Mouse (Mus musculus) gastrocnemius, postnatal 4 days (tissue): ENCODE data around the gene Dirc2. TPM values are rescaled to one million over a fixed set of nuclear protein-coding genes. Genes with fewer than 3 reads are reported as not detected.
A peak's percentile ranks its signal among the peaks of the same experiment; 100 is the strongest.

Experiments used
- DNase-seq, 2 experiments: peaks; one replicate each; pipeline ENCODE4 v3.0.0; 2021 to 2022; ENCODE audit warnings: low spot score in 2 of 2, mixed read lengths in 2 of 2
- total RNA-seq, 2 experiments: library from RNA; stranded (reverse); gene quantifications; 2 replicates each; pipeline ENCODE4 v1.2.3; 2021

The Dirc2 gene
- total RNA-seq, 2 experiments from 2014 or later = 28.2 to 30.8 TPM

DNA sequence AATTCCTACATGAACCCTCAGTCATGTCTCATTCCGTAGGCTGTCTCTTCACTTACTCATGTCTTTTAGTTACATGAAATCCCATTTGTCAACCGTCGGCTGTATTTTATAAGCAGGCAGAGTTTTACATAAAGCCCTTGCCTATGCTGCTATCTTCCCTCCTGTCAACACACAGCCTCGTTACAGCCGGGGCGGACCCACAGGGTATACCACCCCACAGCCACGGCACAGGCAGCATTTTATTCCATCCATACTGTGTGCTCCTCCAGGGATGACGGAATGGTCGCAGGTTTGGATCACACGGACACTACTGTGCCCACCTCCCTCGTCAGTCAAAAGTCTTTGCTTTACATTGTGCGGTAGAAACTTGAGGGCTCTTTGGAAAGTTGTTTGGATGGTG, 28.8 kb downstream of the Dirc2 start:
- no peak for DNase-seq

DNA sequence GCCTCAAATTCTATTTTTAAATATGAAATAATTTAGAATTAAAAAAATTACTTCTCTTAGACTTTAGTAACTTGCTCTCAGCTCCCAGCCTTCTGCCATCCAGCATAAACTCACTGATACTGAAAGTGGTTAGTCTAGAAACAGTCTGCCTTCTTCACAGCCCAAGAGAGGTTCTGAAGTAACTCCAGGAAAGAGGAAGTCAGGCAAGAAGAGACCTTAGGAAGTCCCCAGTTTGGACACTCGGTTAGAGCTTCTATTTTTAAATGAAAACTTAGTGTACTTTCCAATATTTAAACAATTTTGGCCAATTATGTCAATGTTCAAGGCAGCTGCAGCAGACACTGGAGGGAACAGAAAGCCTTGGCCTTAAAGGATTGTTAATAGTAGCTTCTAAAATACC, 29.6 kb downstream of the Dirc2 start:
- no peak for DNase-seq

- DNase-seq = peak in 1 of 2 experiments; percentile 16
Measured at GRCm38 (mm10) chr16:35738096-35738767, 30.9 kb downstream of the Dirc2 start.

DNA sequence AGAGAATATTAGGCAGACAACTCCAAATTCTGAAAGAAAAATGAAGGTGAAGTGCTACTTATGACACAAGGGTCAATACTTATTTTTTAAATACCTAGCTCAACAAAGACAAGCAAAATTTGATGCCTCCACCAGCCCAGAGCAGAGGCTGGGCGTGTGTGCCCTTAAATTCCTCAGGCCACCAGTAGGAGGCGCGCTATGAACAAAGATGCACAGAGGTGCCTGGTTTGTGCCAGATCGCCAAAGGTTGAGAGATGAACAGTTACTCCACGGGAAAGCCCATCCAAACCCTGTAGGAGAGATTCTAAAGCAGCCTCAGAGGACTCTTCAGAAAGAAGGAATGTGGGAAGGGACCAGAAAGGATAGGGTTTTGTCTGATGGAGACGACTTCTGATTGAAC, 35.1 kb downstream of the Dirc2 start:
- peak; percentile 42 to 68 for DNase-seq

DNA sequence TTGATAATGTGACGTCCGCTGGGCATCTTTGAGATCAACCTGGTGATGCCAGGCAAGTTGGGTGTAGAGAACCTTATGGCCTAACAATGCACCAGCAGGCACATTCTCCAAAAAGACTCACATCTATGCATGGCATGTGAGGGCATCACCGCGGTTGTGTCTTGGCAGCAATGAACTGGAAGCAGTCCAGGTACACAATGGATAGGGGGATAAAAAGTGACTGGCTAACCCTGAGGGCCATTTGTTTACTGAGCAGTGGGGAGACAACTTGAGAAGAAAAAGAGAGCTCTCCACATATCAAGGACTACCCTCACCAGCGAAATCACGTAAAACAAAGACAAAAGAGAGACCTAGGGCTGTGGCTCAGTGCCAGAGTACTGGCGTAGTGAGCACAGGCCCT, 37.1 kb downstream of the Dirc2 start:
- no peak for DNase-seq

- DNase-seq = no peak
Measured at GRCm38 (mm10) chr16:35729151-35729738, 39.9 kb downstream of the Dirc2 start.

DNA sequence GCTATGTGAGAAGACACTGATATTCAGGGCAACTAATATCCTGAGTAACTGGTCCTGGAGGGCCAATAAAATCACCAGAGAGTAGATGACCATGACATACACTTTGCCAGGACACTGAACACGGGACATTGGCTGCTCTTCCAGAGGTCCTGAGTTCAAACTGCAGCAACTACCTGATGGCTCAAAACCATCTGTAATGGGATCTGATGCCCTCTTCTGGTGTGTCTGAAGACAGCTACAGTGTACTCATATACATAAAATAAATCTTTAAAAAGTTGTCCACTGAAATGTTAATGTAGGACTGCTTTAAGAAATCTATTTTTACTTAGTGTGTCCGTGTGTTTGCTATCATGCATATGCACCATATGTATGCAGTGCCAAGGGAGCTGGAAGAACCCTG, 42.6 kb downstream of the Dirc2 start:
- DNase-seq = no peak

DNA sequence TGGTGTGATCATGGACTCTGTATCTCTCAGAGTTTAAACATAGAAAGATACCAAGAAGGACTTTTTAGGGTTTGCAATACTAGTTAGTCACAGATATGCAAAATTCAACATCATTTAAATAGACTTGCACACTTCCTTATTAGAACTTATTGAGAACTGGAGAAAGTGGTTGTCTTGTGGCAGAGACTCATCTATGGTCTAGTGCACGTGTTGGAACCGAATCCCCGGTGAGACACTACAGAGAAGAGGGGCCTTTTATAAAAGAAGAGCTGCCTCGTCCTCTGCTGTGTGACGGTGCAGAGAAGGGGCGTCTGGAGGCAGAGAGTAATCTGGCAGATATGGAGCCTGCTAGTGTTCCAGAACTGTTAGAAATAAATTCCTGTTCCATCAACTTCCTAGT, 44.6 kb downstream of the Dirc2 start:
- no peak for DNase-seq

DNA sequence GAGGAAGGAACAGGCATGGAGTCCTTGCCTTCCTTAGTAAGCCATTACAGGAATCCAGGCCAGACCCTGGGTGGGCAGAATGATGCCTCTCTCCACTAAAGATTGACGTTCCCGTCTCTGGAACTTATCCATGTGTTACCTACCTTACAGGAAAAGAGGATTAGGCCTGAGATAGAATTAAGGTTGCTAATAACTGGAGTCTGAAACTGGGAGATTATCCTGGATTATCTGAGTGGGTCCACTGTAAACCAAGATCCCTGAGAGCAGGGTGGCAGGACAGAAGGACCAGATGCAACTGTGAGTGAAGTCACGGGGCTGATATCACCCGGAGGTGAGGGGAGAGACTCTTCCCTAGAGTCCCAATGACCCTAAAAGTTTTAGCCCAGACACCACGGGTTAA, 51.4 kb downstream of the Dirc2 start:
- no peak for DNase-seq

- no peak for DNase-seq
Measured at GRCm38 (mm10) chr16:35716257-35716656, 52.9 kb downstream of the Dirc2 start.

DNA sequence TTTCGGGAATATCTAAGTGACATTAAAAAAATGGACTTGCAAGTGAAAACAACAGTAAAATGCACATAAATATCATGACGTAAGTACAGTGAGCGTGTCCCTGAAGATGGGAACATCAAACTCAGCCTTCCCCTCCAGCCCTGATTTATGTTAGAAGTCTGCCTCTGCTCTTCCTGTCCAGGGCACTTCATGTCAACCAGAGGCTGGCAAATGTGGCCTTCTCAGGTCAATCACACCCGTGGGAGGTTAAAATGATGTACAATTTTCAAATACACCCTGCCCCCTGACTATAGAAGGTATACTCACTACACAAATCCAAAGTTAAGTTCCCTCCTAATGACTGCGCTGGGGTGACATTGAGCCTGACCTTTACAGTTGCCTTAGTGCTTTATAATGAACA, 53.4 kb downstream of the Dirc2 start:
- DNase-seq = no peak

DNA sequence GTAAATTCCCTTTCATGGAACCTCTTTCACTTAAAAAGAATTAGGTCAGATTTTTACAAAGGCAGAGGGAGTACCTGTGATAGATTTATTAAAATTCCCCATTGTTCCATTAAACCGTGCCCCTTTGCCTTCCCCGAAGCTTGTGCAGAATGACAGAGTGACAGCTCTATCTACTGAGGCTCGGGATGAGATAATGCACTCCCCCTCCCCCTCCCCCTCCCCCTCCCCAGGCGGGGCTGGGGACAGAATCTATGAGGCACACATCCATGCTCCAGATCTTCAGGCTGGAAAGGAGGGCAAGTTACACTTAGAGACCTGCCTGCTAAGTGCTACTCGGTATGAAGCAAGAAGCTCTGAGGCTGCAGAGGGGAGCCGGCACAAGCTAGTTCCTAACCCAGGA, 53.8 kb downstream of the Dirc2 start:
- DNase-seq = no peak

DNA sequence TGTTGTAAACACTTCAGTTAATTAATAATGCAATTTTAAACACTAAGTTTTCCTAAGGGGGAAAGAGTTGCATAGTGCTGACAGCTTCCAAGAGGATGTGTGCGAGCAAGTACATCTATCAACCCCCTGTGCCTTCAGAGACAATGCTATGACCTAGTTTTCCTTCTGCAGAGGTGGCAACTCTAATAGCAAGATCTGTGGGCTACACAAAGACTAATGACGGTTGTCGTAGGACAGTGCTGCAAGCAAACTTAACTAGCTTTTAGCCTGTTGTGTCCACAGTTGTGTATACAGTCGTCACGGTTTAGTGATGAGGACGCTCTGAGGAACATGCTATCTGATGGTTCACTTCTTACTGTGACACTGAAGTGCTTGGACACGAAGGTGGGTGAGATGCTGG, 54.5 kb downstream of the Dirc2 start:
- DNase-seq = no peak

- DNase-seq = peak in 1 of 2 experiments; percentile 22
Measured at GRCm38 (mm10) chr16:35713606-35714005, 55.5 kb downstream of the Dirc2 start.

DNA sequence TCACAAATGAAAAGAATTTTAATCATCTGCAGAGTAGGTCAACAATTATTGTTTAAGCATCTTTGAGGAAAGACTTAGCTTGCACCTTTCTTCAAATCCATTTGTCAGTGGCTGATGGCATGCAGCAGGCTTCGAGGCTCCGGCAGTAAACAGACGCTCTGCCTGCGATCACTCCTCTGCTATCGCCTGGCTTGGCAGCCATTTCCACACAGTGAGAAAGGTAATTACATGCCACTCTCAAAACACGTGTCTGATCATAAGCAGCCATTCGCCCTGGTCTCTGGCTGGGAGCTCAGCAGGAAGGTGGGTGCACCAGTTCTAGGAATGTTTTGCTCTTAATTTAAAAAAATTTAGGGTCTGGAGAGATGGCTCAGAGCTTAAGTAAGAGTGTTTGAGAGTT, 58.2 kb downstream of the Dirc2 start:
- DNase-seq = no peak

- no peak for DNase-seq
Measured at GRCm38 (mm10) chr16:35707004-35707403, 62.2 kb downstream of the Dirc2 start.

GRCm38 (mm10) chr16:35704796-35705195, 64.4 kb downstream of the Dirc2 start:
- no peak for DNase-seq

DNA sequence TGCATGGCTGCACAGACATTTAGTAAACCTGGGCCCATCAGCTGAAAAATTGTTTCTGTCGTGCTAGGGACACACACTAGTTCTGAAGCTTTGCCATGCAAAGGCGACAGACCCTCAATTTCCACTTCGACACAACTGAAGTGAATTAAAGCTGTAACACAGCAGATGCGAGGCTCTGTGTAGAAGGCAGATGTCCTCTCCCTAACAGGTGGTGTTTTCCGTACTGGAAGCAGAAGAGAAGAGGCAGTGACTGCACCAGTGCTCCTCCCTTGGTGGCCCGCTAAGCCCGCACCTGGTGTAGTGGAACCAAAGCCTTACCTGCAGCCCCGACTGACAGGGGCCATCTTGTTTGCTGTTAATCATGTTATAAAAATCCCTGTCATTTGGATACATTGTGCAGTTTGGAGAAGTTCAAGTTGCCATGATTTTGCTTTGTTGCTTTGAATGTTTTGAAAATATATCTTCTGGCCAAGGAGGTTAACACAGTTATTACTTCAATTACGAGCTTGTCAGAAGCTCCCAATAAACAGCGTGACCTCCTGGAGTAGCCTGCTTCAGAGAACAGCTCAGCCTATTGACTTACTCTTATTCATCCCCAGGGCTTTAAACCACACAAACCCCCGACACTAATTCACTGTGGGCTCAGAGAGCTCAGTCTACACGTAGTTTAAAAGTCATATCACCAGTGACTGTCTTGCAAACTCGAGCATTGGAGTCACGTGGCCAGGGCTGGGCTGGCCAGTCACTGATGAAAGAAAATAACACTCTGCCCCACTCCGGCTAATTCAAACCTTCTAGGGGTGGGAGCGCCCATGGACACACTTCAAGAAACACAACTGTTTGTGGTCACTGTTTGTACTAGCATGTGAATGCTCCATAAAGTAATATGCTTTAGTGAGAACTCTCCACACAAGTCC, 65.1 kb downstream of the Dirc2 start:
- no peak for DNase-seq

DNA sequence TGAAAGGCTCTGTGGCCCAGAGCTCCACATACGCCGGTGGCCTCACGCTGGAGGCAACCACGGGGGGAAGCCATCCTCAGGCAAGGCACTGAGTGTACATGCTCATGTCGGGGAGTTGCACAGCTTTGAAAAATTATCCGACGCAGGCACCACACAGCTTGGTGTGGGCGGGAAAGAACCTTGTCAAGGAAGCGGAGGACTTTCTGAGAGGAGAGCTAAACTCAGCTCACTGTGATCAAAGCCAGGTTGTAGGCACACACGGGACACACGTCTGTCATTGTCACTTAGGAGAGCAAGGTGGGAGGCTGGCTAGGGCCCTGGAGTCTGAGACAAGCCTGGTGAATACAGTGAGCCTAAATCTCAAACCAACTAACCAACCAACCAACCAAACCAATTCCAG, 67.3 kb downstream of the Dirc2 start:
- no peak for DNase-seq

DNA sequence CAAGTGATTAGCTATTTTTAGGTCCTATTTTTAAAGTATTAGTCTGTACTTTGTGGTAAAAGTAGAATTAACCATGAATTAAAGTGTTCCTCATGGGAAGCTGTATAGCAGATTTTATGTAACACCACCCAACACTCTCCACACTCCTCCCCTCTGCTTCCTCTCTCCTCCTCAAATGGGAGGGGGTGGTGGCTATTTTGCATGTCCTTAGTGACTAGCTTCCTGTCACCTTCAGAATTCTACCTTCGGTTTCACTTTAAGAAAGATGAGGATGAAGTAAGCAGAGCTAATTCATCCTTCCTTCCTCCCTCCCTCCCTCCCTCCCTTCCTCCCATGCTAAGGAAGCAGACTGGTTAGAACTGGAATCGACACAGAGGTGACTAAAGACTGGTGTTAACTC, 73.1 kb downstream of the Dirc2 start:
- DNase-seq = no peak

DNA sequence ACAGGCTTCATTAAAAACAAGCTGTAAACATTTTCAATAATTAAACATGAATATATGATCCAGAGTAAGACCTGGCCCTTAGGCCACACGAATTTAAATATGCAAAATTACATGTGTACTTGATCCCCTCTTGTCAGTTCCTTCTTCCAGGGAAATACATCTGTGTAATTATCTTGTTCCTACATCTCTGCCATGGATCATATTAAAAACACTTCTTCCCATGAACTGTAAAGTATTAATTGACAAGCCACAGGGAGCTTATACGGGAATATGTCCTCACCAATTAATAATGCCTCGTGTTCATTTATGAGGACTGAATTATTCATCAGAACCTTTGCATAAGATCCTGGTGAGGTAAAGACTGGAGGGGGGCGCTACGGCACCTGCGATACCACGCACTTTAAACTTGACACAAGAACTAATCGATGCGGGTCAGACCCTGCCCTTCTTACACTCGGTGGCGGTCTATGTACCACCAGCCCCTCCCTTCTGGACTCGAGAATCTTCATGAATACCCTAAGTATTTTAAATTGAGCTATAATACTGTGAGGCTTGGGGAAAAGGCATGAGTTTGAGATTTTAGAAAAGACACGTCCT, 74.8 kb downstream of the Dirc2 start:
- DNase-seq = no peak

- DNase-seq = no peak
Measured at GRCm38 (mm10) chr16:35691606-35692005, 77.5 kb downstream of the Dirc2 start.
